In the genomic region with DNA sequence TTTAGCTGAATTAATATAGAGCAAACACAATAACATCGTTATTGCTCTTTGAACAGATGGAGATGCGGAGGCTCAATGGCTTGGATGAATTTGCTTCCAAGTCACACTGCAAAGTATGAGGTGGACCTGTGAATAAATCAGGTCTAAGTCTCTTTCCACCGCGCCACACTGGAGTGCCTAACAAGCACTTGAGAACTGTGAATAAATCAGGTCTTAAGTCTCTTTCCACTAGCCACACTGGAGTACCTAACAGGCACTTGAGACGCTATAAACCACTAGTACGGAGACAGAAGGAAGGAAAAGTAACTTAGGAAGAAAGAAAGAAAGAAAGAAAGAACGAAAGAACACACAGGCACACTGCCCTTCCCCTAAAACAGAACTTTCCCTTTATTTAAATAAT, we compare ENCODE assay signal across 8 mouse cellular contexts. TPM values are rescaled to one million over a fixed set of nuclear protein-coding genes. Genes with fewer than 3 reads are reported as not detected.
DNase-seq lines count a peak whose midpoint lies in the region; ATAC-seq and TF ChIP-seq lines count a peak whose summit lies in the region.

No protein-coding gene starts in this region.

- H3K36me3 ChIP-seq in testis, adult 2 months (ENCODE audit: control insufficient read depth, insufficient read depth, low read length) = no peaks in the 10 kb centered on the region
- H3K36me3 ChIP-seq in forebrain, embryonic 14.5 days (ENCODE audit: control insufficient read depth, insufficient read depth, low read length) = no peaks in the 10 kb centered on the region
- H3K36me3 ChIP-seq in liver, postnatal 0 days (replicated peaks; ENCODE audit: insufficient read depth, low read length) = no peaks in the 10 kb centered on the region
- H3K36me3 ChIP-seq in stomach, embryonic 16.5 days (ENCODE audit: control insufficient read depth, insufficient read depth, low read length) = no peaks in the 10 kb centered on the region

- H3K27me3 ChIP-seq in testis, adult 2 months (ENCODE audit: control insufficient read depth, insufficient read depth, low read length) = no peaks in the 10 kb centered on the region
- H3K27me3 ChIP-seq in forebrain, embryonic 14.5 days (replicated peaks; ENCODE audit: control insufficient read depth, insufficient read depth, low read length) = no peaks in the 10 kb centered on the region
- no peaks in the 10 kb centered on the region for H3K27me3 ChIP-seq in liver, postnatal 0 days (ENCODE audit: insufficient read depth, low read length)
- H3K27me3 ChIP-seq in stomach, embryonic 16.5 days (ENCODE audit: control insufficient read depth, insufficient read depth, low read length) = no peaks in the 10 kb centered on the region

- peak overlapping the region; percentile 58 for H3K4me2 ChIP-seq in forebrain, embryonic 14.5 days (ENCODE audit: low read length)
- H3K4me2 ChIP-seq in liver, postnatal 0 days (ENCODE audit: low read depth, low read length) = peak overlapping the region; percentile 79
- peak overlapping the region; percentile 75 for H3K4me2 ChIP-seq in stomach, embryonic 16.5 days (ENCODE audit: low read depth, low read length)

- no peak overlapping the region for H3K27ac ChIP-seq in testis, adult 2 months (ENCODE audit: control insufficient read depth, insufficient read depth, low read depth, low read length)
- H3K27ac ChIP-seq in forebrain, embryonic 14.5 days (ENCODE audit: low read depth, low read length) = no peak overlapping the region
- H3K27ac ChIP-seq in liver, postnatal 0 days (ENCODE audit: low read depth) = peak overlapping the region; percentile 99
- no peak overlapping the region for H3K27ac ChIP-seq in stomach, embryonic 16.5 days (ENCODE audit: low read length)

- 3% methylated on average over 7 of the region's 7 CpGs for WGBS in forebrain, embryonic 14.5 days
- WGBS in liver, postnatal 0 days (ENCODE audit: insufficient replicate concordance) = 19% methylated on average over 7 of the region's 7 CpGs
- WGBS in stomach, embryonic 16.5 days = 22% methylated on average over 7 of the region's 7 CpGs

- intact Hi-C loops in left cerebral cortex, postnatal 14 days (cut with DNase I) = no loop called here

- H3K4me1 ChIP-seq in testis, adult 2 months (ENCODE audit: control insufficient read depth, insufficient read depth, low read length) = peaks cover 10% of the 10 kb centered on the region
- H3K4me1 ChIP-seq in forebrain, embryonic 14.5 days (ENCODE audit: control insufficient read depth, insufficient read depth, low read length) = peaks cover 7% of the 10 kb centered on the region
- peaks cover 36% of the 10 kb centered on the region for H3K4me1 ChIP-seq in liver, postnatal 0 days (ENCODE audit: insufficient read depth)
- H3K4me1 ChIP-seq in stomach, embryonic 16.5 days (ENCODE audit: control insufficient read depth, insufficient read depth, low read length) = peaks cover 19% of the 10 kb centered on the region

- H3K9ac ChIP-seq in forebrain, embryonic 14.5 days (ENCODE audit: low read length) = peak overlapping the region; percentile 89
- peak overlapping the region; percentile 99 for H3K9ac ChIP-seq in liver, postnatal 0 days (replicated peaks)
- peak overlapping the region; percentile 56 for H3K9ac ChIP-seq in stomach, embryonic 16.5 days (ENCODE audit: low read length)

- no peak for ATAC-seq in forebrain, embryonic 14.5 days
- no peak for ATAC-seq in liver, postnatal 0 days
- no peak for ATAC-seq in stomach, embryonic 16.5 days (ENCODE audit: insufficient read depth, low FRiP score)

- TF ChIP-seq POLR2A in testis, adult 2 months (IDR thresholded peaks at IDR 0.05; ENCODE audit: control insufficient read depth, low read depth, low read length) = no peak

- TF ChIP-seq CTCF in testis, adult 2 months (IDR thresholded peaks at IDR 0.05; ENCODE audit: control insufficient read depth, insufficient read depth, insufficient replicate concordance, low read depth, low read length) = no peak
- TF ChIP-seq CTCF in liver, postnatal 0 days (IDR thresholded peaks at IDR 0.05; ENCODE audit: low read depth) = no peak

- H3K9me3 ChIP-seq in forebrain, embryonic 14.5 days (replicated peaks; ENCODE audit: control insufficient read depth, low read length) = no peaks in the 10 kb centered on the region
- no peaks in the 10 kb centered on the region for H3K9me3 ChIP-seq in liver, postnatal 0 days (ENCODE audit: low read length)
- no peaks in the 10 kb centered on the region for H3K9me3 ChIP-seq in stomach, embryonic 16.5 days (replicated peaks; ENCODE audit: control insufficient read depth, low read length)

- no peak for DNase-seq in testis, postnatal 14 days (ENCODE audit: low spot score)
- DNase-seq in forebrain, embryonic 14.5 days (ENCODE audit: low spot score) = peak; percentile 36
- DNase-seq in liver, postnatal 0 days = no peak
- DNase-seq in layer of hippocampus, adult 9-10 months (ENCODE audit: low spot score) = no peak
- no peak for DNase-seq in left cerebral cortex, postnatal 14 days (ENCODE audit: low spot score in 2 of 2)
- no peak for DNase-seq in spleen, postnatal 36 days (ENCODE audit: low spot score in 2 of 2)

- H3K4me3 ChIP-seq in testis, adult 2 months (ENCODE audit: control insufficient read depth, low read depth, low read length) = peak overlapping the region; percentile 60; the same call in 1 of the 2 replicates
- peak overlapping the region; percentile 97 for H3K4me3 ChIP-seq in forebrain, embryonic 14.5 days (ENCODE audit: low read depth, low read length)
- H3K4me3 ChIP-seq in liver, postnatal 0 days (ENCODE audit: low read depth, low read length) = peak overlapping the region; percentile 98
- peak overlapping the region; percentile 93 for H3K4me3 ChIP-seq in stomach, embryonic 16.5 days (replicated peaks; ENCODE audit: low read length)

- no peak for TF ChIP-seq EP300 in liver, postnatal 0 days (IDR thresholded peaks at IDR 0.05; ENCODE audit: low read depth)

RNA-seq across cellular contexts. Expression of a gene that starts 1.3 kb away (rescaled TPM):
- polyA plus RNA-seq in testis, adult 2 months (2012; rRNA removed) = 106 and 138 TPM in 2 replicates
- polyA plus RNA-seq in forebrain, embryonic 14.5 days (2014; fragmentation: Nextera tagmentation; extraction: Ambion mirVana) = 63.9 and 78.8 TPM in 2 replicates
- 59.3 and 59.9 TPM in 2 replicates for polyA plus RNA-seq in liver, postnatal 0 days (2015; fragmentation: Nextera tagmentation; extraction: Ambion mirVana)
- polyA plus RNA-seq in stomach, embryonic 16.5 days (2015; fragmentation: Nextera tagmentation; extraction: Ambion mirVana) = 75.1 and 77.3 TPM in 2 replicates
- 100 to 1,000 TPM; 101 to 113 TPM for total RNA-seq in left cerebral cortex, postnatal 14 days (2021)
